Mouse (Mus musculus): ENCODE measurements around the gene Angptl6.

Angptl6 gene

DNA sequence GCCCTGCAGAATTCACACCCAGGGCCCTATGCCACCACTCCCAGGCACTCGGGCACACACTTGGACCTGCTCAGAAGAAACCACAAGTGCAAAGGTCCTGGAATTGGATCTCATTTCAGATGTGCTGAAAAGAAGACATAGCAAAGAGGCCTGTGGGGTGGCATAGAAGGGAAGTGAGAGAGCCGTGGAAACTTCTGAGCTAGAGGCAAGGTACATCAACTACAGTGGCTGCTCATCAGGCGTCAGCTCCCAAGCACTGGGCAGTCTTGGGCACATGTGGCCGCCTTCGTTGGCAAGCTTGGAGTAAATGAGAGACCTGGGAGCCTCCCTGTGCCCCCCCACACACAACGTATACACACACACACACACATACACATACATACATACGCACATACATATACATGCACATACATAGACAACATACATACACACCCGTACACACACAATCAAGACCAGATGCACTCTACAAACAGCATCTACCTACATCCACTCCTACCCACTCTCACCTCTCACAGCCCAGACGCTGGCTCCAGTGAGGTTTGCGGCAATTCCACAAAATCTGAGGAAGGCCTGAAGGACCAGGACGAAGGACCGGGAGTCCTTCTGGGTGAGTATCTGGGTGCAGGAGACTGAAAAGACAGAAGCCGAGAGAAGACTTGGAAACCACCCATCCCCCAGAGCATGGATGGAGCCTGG is at the start of gene Angptl6:
Gene Angptl6, minus strand, starts transcription at position 631 of the 696 bp plus-strand sequence.
- in situ Hi-C loops (cut with MboI; ENCODE audit: low sequenced_read_pairs): no loop called here

DNA sequence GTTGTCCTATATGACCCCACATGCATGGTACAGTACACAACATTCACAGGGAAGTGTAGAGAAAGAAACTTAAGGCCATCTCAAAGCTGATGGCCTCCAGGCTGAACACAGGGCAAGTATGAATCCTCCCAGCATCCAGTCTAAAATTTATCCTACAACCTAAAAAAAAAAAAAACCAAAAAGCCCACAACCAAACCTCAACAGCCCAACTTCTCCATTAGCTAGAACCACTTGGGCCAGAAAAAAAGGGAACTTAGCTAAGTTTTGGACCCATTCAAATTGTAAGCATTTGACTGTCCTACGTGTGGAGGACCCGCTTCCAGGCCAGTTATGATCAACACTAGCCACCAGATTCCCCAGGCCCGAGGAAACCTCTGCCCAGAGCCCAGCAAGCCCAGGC is 43.7 kb upstream of the Angptl6 start:
- in situ Hi-C loops (cut with MboI; ENCODE audit: low sequenced_read_pairs): no loop called here

DNA sequence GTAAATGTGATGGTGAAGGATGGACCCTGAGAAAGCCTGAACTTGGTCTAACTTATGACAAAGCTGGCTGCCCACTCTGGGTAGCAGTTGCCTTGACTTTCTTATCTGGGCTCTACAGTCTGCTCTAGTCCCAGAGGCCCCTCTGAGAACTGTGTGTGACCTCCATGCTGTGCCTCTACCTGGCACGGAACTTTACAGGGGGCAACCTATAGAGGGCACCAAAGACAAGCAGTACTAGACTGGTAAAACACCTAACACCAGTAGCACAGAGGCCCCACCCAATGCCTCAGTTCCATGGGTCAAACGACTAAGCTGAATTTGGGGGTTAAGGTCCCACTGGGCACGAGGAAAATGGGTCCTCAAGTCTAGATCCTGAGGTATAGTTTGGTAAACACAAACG is 36.6 kb upstream of the Angptl6 start:
- in situ Hi-C loops (cut with MboI; ENCODE audit: low sequenced_read_pairs): no loop called here

GRCm38 (mm10) chr9:20909948-20910347 is 30.4 kb upstream of the Angptl6 start:
- in situ Hi-C loops (cut with MboI; ENCODE audit: low sequenced_read_pairs): loop anchor here (5.0 kb wide), 1 partner anchor 92 kb away; the partner anchor contains the start of gene Mrpl4

- in situ Hi-C loops (cut with MboI; ENCODE audit: low sequenced_read_pairs): no loop called here
Observed at GRCm38 (mm10) chr9:20902174-20902491, 22.6 kb upstream of the Angptl6 start.

DNA sequence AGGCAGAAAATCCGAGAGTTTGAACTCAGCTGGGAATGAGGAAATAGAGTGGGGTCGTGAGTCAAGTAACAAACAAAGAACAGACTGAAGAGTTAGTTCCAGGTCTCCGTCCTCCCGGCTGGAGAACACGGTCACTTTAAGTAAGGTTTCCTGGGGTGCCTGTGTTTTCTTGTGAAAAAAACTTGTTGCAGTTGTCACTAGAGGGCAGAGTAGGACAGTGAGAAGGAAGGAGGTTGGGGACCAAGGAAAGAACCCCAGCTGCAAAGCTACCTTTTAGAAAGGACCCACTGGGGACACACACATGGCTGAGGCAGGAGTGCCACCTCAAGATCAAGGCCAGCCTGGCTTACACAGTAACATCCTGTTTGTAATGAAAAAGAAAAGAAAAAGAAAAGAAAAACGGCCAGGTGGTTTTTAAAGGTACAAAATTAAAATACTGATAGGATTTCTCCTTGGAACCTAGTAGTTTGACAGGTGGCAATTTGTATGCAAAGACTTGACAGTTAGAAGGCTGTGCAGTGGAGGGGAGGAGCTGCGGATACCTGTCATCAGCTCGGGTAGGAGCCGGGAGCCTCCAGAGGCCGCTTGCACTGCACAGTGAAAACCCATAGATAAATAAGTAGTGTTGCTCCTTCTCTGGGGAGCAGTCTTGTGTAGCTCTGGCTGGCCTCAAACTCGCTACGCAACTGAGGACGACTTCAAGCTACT is 22.1 kb upstream of the Angptl6 start:
- in situ Hi-C loops (cut with MboI; ENCODE audit: low sequenced_read_pairs): no loop called here

DNA sequence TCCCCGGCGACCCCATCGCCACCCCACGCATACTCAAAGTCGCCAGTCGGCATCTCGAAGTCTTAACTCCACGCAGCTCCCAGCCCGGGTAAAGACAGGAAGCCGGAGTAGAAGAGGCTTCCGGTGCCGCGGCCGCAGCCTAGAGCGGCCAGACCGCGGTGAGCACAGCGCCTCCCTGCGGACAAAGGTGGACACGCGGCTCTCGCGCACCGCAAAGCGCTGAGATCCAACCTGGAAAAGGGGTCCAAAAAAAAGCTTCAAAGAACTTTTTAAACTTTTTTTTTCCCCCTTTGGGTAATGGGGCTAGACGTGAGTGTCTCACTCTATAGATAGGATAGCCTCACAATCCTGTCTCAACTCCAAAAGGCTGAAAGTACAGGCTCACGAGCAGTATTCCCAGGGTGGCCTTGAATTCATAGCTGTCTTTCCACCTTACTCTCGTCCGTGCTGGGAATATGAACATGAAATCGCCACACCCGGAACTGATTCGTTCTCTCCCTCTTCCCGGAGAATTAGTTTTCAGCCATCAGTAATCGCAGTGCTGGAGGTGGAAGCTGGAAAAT is 19.1 kb upstream of the Angptl6 start, which contains the start of gene Eif3g:
Gene Eif3g, minus strand, starts transcription at position 113 of the 563 bp plus-strand sequence.
- in situ Hi-C loops (cut with MboI; ENCODE audit: low sequenced_read_pairs): no loop called here

DNA sequence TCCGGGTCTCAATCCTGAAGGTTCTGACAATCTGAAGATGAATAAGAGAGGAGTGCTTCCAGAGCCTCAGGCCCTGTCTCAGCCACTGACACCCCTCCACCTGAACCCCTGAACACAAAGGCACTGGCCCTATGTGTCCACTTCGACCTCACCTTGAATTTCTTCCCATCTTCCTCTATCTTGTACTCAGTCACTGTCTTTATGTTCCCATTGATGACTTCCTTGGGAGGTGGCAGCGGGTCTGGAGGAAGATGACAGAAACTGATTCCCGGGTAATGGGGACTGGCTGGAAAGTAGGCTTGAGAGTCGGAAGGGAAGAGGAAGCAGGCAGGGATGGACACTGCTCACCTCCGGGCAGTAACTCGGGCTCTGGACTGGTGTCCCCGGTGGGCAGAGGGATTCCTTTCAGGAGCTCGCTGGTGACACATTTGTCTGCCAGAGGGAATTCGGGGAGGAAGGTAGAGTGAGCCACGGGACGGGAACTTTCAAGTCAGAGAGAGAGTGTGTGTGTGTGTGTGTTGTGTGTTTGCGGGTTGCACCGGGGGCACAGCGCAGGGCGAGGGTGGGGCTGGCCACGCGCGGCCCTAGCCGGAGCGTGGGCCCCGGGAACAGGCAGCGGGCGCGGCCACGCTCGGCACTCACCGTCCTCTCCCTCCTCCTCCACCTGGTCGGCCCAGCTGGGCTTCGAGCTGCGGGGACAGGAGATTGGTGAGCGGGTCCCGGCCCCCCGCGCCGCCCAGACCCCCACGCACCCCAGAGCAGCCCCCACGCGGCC is 18.4 kb upstream of the Angptl6 start:
- in situ Hi-C loops (cut with MboI; ENCODE audit: low sequenced_read_pairs): no loop called here

DNA sequence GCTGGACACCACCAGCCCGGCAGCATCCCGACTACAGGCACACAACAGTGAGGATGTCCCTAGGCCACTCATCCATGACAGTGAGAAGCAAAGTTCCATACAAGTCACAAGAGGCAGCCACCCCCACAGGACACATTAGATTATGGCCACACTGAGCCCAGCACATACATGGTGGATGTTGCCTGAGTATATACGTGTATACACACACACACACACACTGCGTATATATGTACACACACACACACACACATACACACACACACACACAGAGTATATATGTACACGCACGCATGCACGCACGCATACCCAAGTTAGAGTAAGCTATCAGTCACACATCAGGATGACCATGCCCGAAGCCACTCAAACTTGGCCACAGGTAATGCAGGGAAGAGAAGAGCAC is 15.9 kb upstream of the Angptl6 start:
- in situ Hi-C loops (cut with MboI; ENCODE audit: low sequenced_read_pairs): no loop called here

GRCm38 (mm10) chr9:20894629-20895028 is 15.1 kb upstream of the Angptl6 start:
- in situ Hi-C loops (cut with MboI; ENCODE audit: low sequenced_read_pairs): no loop called here

DNA sequence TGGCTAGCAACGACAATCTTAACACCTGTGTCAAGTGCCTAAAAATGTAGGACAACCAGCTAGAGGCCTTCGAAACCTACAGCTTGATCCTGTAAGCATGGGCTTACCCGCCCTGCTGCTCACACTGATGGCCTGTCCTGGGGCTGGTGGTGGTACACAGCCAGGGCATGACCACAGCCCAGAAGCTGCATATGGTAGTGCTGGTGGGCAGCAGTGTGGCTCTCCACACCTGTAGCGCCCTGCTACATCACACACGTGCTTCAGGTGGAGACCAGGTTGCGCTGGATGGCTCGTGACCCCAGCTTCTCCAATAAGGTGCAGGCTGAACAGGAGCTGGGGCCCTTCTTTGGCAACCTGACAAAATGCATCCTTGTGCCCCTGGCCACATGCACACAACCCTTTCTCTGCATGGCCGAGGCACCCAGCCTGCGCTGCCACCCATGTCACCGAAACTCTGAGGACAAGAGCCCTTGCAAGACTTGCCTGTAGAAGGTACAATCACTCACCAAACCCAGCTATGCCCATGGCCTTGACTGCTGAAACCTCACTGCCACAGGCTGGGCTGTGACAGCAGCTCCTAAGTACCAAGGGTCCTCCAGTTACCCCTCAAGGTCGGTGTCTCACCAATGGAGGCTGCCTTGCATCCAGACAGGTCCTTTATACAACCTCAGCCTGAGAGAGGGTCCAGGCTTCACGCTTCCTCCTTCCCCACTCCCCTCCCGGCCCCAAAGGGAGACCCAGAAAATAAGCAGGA is 14.2 kb upstream of the Angptl6 start:
- in situ Hi-C loops (cut with MboI; ENCODE audit: low sequenced_read_pairs): no loop called here

DNA sequence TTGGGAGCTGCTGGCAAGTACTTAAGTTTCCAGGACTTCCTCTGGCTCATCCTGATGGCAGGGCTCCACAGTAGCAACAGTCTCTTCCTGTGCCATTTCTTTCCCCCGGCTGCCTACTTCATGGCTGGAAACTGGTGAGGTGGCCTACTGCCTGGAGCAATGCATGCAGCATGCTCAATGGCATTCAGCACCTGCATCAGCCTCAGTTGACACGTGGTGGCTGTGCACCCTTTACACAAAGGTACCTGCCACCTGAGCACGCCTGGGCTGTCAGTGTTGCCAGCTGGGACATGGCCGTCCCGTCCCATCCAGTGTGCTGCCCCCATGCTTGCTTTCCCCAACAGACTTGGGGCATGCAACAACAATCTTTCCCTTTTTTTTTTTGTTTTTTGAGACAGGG is 13.5 kb upstream of the Angptl6 start:
- in situ Hi-C loops (cut with MboI; ENCODE audit: low sequenced_read_pairs): no loop called here

DNA sequence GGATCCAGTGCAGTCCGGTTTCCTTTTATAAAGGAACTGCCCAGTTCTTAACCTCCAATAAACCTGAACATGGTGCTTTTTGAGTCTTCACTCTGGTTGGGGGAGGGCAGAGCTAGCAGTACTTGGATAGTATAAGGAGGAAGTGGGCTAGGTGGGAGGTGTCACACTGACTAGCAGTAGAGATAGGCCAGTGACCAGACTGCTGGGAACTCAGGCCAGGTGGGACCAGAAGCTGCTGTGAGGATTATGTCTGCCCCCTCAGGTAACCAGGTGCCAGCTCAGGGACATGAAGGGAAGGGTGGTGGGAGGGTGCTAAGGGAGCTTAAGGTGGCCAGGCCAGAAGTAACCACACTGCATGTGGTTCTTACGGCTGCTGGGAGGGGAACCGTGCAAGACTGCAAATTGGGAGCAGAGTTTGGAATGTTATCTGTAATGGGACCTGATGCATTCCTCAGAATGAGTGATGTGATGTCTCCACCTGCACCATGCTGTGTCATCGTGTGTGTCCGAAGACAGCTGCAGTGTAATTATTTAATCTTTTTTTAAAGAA is 12.7 kb upstream of the Angptl6 start:
- in situ Hi-C loops (cut with MboI; ENCODE audit: low sequenced_read_pairs): no loop called here

GRCm38 (mm10) chr9:20891339-20892103 is 12.0 kb upstream of the Angptl6 start:
- in situ Hi-C loops (cut with MboI; ENCODE audit: low sequenced_read_pairs): no loop called here

DNA sequence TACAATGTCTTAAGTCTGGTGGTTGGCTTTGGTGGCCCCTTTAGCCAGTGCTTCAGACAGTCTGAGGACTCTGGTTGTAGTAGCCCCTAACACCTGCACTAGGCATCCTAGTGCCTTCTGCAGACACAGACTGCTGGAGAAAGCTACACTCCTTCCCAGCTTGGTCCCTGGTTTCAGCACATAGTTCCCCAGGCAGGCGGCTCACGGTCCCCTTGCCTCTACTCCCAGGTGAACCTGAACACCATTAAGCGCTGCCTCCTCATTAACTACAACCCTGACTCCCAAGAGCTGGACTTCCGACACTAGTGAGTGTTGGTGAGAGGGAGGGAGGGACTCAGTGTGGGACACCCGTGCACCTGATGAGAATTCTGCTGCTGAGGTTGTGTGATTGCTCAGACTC is 10.9 kb upstream of the Angptl6 start:
- in situ Hi-C loops (cut with MboI; ENCODE audit: low sequenced_read_pairs): no loop called here

DNA sequence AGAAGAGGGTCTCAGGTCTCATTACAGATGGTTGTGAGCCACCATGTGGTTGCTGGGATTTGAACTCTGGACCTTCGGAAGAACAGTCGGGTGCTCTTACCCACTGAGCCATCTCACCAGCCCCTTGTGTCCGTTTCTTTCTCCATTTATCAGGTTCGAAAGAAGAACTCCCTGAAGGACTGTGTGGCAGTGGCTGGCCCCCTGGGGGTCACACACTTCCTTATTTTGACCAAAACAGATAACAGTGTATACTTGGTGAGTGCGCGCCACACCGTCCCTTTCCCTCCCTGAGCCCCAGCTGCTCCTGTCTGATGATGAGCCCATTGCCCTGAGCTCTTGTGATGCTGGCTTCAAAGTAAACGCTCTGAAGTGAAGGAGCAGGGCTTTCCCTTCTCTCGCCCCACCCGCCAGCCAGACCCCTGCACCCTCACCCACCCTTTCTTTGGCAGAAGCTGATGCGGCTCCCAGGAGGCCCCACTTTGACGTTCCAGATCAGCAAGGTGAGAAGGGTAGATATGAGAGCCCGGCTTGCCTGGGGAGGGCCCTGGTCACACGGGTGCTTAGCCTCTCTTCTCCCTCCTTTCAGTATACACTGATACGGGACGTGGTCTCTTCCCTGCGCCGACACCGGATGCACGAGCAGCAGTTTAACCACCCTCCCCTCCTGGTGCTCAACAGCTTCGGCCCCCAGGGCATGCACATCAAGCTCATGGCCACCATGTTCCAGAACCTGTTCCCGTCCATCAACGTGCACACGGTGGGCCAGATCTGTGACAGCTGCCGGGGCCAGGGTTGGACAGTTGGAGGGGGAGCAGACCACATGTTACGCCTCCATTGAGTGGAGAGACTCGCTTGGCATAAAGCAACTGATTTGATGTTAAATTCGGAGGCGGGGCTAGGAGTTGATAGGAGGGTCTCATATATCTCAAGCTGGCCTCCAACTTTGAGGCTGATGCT is 9.9 kb upstream of the Angptl6 start:
- in situ Hi-C loops (cut with MboI; ENCODE audit: low sequenced_read_pairs): no loop called here

GRCm38 (mm10) chr9:20888386-20888765 is 8.8 kb upstream of the Angptl6 start:
- in situ Hi-C loops (cut with MboI; ENCODE audit: low sequenced_read_pairs): no loop called here

- in situ Hi-C loops (cut with MboI; ENCODE audit: low sequenced_read_pairs): no loop called here
Observed at GRCm38 (mm10) chr9:20887704-20888385, 8.3 kb upstream of the Angptl6 start, which contains the start of gene Ppan. Gene Ppan (plus strand): TSS chr9:20888175.
